Mouse (Mus musculus) left cerebral cortex, postnatal 10 days (tissue): ENCODE data around the gene Fars2. TPM values are rescaled to one million over a fixed set of nuclear protein-coding genes. Genes with fewer than 3 reads are reported as not detected.
"Not testable (repeated sequence)": the region's sequence is repeated elsewhere in the genome, so short reads cannot be mapped to it uniquely, and the experiment has no call there.

Experiments used
- DNase-seq, 2 experiments: peaks; one replicate each; pipeline ENCODE4 v3.0.0; 2021 to 2022; ENCODE audit warnings: low spot score in 2 of 2, mixed read lengths in 1 of 2; ENCODE audit errors: extremely low spot score in 1 of 2
- intact Hi-C: fragments of 180-260 bp; cut with DNase I; formaldehyde crosslinking; loops from one replicate; pipeline ENCODE4 v1.15.1; 2025
- total RNA-seq, 2 experiments: library from RNA; stranded (reverse); gene quantifications; 2 replicates each; pipeline ENCODE4 v1.2.3; 2021

Gene Fars2
- total RNA-seq, 2 experiments from 2014 or later, result 31.1 to 37.6 TPM

DNA sequence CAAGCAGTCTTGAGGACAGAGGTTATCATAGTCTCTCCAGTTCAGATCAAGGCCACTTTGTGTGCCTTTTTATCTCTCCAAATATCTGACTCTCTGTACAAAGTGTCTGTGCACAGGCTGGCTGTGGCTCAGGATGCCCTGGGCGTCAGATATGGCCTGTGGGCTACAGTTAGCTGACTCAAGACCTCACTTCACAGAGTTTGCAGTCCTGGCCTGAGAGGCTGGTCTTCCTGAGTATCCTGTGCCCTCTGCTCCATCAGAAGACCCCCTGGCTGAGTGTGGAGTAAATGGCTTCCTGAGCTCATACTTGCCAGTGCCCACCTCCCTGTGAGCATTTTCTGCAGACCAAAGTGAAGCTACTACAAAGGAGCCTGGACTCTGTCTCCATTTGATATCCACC is 296.1 kb downstream of the Fars2 start:
- intact Hi-C loops, result no loop called here
- DNase-seq, result no peak

DNA sequence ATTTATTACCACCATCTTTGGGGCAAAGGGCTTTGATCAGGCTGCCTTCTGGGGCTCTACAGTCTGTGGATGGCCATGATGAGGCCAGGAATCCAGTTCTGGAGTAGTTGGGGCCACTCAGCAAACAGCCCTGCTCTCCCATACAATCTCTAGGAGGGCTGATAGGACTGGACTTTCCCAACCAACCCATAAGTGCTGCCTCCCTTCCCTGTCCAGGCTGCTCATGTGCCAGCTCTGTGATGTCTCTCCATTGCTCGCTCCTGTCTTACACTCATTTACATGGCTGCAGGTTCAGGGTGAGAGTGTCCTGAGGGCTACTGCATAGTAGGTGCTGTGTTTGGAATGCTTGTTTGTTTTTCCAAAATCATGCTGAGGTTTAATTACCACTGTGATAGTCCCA is 298.0 kb downstream of the Fars2 start:
- DNase-seq, result no peak
- intact Hi-C loops, result no loop called here

DNA sequence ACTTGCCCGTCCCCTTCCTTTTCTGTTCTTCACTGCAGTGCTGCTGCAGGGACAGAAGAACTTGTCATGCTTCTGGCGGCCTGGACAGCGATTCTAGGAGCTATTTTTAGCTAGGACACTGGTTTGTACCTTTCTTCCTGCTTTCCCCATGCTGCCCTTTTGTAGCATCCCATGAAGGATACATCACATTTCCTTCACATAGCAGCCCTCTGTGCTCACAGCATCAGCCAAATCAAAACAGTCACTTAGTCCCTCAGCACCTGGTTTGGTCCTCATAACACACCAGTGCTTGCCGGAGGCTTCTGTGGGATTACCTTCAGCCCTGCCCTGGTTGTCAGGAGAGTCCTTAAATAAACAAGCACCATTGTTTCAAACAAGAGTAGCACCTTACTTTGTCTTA is 299.3 kb downstream of the Fars2 start:
- intact Hi-C loops, result no loop called here
- no peak for DNase-seq

DNA sequence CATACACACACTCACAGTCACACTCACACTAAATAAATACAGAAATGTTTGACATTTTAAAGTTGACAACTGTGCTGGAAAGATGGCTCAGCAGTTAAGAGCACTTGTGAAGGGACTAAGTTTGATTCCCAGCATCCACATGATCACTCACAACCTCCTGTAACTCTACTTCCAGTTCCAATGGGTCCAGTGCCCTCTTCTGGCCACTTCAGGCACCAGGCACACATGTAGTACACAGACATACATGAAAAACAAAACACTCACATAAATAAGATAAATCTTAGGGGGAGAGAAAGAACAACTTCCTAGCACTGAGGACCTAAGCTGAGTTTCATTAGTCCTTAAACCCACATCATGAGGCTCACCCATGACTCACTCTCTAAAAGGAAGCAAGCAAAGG is 302.1 kb downstream of the Fars2 start:
- no peak for DNase-seq
- intact Hi-C loops, result no loop called here

DNA sequence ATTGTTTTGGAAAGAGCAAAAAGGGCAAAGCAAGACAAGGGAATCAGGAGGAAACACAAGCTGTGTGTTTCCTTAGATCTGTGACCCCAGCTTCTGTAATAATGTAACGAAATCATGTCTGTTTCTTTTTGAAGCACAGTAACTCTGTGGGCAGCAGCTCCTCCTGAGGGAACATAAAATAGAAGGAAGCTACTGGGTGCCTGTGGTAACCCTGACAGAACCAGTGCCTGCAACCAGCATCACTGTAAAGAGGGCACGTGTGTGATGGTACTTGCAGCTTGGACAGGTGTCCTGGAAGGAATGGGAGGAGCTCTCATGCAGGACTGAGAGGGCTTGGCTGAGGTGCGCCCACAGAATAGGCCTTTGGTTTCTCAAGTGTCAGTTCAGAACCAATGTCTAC is 305.2 kb downstream of the Fars2 start:
- DNase-seq, result no peak
- intact Hi-C loops, result no loop called here

DNA sequence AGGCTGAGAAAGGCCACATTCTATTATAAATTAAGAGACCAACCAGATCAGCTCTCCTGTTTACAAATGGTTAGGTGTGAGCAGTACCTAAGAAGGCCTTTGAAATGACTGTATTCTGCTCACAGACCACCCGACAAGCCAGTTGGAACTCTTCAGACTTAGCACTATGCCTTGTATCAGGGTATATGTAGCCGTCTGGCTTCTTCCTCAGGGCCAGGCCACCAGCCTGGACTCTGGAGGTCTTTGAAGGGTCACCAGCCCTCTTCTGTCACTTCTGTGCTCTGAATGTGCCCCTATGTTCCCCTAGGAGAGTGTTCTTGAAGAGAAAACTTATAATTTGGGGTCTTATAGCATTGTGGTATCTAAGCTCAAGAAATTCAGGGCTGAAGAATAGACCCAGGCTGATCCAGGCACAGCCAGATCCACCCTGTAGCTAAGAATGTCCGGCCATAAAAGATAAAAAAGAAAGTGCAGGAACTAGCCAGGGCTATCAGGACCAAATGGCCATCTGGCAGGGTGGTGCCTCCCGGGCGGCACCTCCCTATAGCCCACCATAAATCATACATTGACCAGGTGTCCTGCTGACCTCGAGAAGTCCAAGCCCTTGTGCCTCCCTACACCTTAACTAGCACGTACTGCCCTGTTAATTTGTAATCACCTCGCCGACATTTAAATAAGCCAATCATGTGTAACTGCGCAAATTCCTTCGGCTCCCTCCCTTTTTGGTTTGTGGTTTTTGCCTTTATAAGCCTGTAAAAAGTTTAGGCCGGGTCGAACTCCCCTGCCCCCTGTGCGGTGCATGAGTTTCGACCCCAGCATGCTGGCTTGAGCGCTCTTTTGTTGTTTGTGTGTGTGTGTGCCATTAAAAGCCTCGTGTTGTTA is 308.9 kb downstream of the Fars2 start:
- DNase-seq, intact Hi-C loops: not testable (repeated sequence)

DNA sequence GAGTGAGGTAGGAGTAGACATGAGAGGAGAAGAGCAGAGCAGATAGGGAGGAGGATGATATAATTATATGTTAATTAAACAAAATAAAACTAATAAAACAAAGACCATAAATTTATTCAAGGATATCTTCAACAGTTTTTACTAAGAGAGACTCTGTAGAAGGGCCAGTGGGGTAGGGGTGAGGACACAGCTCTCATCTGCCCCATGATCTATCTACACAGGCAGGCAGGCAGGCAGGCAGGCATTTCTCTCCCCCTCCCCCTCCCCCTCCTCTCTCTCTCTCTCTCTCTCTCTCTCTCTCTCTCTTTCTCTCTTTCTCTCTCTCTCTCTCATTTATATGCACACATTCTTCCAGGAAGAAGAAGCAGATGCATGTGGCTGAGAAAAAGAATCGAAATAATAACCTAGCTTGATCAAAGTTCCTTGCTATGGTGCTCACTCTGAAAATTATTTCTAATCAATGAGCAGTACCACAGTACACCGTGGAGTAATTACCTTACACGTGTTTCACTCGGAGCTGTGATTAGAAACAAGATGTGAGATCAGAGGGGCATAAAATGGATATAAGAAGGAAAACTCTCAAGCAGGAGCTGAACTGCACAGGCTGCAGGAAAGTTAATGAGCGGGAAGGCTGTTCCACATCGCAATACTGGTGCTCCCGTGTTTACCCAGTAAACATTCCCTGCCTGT is 312.4 kb downstream of the Fars2 start:
- intact Hi-C loops, result no loop called here

DNA sequence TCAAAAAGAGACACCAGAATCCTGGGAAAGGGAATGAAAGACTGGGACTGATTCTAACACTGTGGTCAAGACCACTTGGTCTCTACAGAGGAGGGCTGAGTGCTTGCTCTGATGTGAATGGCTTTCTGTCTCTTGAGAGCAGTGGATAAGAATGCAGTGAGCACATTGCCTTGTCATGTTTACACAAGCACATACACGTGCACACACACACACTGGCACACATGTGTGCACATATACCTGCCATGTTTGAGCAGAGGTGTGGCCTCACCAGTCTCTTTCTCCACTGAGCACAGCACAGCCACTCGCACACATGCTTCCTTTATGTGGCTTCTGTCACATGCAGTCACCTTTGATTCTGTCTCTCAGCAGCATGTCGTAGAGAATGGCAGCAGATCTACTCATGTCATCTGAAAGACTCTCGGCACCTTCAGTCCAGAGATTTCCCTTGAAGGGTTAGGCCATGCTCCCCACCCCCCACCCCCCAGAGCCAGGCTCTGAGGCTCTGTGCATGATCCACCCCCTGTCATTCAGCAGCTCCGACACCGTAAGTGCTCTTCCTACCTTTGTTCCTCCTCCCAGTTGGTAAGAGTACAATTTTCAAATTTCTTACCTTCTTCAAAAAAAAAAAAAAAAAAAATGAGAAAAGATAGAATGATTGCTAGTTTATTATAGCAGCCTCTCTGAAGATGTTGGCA is 313.4 kb downstream of the Fars2 start:
- intact Hi-C loops, result no loop called here
- no peak for DNase-seq

More for the DNA sequence above, 312.4 kb downstream of the Fars2 start:
- no peak for DNase-seq

DNA sequence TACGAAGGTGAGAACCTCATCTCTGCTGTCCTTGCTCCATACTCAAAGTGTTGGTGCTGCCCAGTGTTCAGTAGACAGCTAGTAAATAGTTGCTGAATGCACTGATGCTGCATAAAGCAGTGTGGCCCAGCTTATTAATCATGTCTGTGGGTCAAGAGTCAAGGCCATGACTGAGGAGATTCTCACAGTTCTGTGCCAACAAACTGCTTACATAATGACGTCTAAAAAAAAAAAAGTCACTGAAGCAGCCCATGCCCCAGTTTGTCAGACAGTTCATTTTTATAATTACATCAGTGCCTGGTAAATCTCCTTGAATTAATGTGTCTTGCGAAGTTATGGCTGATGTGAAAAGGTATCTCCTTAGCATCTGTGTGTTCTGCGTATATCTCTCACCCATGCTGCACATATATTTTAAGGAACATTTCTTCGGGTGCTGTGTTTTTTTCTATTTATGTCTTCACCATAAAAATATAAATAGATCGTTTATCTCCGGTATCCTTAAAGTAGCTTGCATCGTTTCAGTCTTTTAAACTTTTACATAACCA is 314.8 kb downstream of the Fars2 start:
- intact Hi-C loops, result no loop called here
- no peak for DNase-seq

DNA sequence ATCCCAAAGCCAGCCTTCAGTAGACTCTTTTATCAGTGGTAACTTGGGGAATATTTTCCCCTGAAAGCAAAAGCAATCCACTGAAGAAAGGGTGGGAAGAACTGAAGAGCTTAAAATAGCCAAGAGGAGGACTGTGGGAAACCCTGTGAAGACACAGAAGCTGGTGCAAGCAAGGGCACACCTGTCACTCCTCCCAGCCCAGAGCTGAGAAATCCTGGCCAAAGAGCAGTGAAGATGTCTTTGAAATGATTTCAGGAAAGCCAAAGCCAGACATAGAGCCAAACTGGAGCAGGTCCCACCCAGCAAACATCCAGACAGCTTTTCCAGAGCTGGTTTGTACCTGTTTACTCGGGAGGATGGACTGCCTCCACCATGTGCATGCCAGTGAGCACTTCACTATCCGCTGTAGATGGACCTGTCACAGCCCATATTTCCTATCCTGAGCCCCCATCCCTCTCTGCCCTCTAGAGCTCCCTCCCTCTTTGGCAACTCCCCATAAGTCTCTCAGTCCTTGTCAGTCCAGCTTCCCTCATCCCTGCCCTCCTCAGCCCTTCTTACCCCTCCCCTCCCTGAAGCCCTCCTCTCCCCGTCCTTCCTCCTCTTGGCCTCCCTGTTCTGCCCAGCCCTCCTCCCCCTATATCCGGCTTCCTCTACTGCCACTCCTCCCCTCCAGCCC is 327.7 kb downstream of the Fars2 start:
- no peak for DNase-seq
- intact Hi-C loops, result no loop called here

DNA sequence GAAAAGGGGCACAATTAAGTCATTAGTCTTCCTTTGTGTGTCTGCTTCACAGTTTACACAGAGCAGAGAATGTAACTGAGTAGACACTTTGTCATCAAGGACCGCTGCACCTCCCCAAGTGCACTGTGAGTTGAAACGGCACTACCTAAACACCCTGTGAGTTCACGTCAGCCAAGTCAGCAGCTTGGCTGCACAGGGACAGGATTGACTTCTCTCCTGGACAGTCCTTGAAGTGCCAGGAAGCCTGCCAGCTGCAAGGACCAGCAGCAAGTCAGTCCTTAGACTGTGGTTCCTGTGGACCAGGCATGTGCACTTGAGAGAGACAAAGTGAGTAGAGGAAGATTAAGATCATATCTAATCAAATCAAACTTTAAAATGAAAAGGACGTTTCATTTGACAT is 330.7 kb downstream of the Fars2 start:
- intact Hi-C loops, result no loop called here
- no peak for DNase-seq

DNA sequence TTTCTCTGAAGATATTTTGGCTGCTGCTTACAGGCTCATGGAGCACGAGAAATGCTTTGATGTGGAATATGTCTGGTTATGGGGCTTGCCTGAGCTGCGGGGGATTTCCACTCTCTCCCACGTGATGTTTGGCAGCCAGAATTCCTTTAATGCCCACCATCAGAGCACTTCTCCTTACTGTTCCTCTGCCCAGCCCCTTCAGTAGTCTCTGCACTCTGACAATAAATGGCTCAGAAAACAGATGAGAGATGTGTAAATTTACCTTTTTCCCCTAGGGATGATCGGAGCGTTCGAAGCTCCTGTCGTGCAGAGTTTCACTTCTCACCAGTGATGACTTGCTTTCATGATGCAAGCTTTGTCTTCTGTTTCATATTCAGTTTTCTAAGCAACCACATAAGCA is 331.4 kb downstream of the Fars2 start:
- DNase-seq, result no peak
- intact Hi-C loops, result no loop called here

DNA sequence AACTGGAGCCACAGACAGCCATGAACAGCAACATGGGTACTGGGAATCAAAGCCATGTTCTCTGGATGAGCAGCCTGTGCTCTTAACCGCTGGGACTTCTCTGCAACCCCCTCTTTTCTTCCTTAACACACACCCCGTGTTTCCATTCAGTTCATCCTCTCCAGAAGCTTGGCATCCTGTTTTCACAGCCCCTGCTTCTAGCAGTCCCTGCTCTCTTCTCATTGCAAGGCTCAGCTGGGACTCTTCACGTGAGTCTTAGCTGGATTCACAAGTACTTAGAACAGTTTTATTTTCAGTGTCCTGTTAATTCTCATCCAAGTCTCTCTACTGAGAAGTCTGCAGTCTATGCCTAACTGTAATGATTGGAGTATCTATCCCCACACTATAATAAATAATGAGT is 334.2 kb downstream of the Fars2 start:
- intact Hi-C loops, result no loop called here
- no peak for DNase-seq

DNA sequence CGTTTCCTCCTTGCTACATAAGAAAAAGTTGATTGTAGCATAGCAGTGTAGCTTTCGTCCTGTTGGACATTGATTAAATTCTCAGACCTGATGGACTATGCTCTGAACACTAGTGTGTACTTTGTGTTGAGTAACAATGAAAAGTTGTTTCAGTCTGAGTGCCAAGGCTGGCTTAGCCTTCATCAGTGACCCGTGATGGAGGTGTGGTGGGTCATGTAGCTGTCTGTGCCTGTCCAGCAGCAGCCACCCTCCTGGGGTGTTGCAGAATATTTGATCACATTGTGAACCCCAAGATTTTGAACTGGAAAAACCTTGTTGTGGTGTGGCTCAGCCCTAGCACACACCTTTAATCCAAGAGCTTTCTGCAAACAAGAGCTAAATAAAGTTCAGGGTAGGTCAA is 343.3 kb downstream of the Fars2 start:
- intact Hi-C loops, result no loop called here
- DNase-seq, result no peak

DNA sequence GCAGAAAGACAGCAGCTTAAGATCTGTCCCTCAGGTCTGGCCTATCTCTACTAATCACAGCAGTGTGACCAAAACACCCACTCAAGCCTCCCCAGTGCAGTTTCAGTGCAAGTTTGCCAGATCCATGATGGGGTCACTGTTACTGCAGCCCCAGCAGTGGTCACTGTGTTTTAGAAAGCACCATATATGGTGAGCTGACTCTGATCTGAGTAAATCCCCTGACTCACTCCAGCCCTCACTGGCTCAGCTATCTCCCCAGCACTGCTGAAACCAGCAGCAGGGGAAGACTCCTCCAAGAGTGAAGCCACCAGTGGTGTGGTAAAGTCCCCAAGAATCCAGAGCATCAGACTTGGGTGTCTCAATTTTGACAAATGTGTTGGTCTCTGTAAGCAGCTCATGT is 346.5 kb downstream of the Fars2 start:
- no peak for DNase-seq
- intact Hi-C loops, result no loop called here

DNA sequence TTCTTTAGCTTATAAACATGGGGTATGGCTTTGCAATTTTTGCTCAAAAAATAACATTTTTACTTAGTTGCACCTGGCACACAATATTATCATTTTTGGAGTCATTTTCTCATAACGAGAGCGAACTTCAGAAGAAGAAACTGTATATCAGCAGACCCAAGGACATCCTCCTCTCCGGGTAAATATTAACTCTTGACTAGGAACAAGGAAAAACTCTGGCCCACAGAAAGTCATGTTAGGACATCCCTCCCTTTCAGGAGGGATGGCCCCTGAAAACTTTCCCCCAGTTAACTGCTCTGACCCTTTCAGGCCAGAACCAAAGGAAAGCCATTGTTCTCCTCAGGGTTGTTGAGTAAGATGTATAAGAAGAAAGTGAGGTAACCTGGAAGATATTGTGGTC is 348.9 kb downstream of the Fars2 start:
- DNase-seq, result not testable (repeated sequence)

DNA sequence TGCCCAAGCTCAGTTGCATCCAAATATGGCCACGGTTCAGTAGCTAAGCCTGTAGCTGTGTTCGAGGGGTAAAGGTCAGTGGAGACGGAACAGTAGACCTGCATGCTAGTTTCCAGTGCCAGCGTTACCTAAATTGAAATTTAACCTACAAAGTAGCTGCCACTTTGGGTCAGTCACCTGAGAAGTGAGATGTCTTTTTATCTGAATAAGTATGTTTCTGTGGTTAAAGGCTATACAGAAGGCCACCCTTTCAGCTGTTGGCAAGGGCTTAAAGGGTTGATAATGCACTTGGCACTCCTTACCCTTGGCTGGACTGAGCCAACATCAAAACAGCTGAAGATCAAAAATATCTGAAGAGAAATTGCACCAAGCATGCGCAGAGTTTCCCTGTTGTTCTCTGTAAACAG is 349.3 kb downstream of the Fars2 start:
- no peak for DNase-seq
- intact Hi-C loops, result no loop called here

More for the DNA sequence above, 348.9 kb downstream of the Fars2 start:
- intact Hi-C loops, result not testable (repeated sequence)

DNA sequence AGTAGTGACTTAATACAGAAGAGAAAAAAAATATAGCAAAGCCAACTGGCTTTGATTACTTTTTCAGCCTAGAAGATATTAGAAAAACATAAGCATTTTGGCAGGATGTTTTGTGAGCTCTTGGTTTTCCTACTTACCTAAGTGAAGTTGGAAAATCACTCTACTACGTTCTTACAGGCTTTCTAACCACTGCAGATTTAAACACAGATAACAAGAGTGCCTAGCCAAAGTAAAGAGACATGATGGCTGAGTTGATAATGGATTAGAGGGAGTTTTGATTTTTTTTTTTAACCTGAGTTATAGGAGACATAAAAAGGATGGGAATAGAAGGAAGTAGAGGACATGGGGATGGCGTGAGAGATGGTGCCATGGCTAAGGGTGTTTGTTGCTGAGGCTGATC is 350.6 kb downstream of the Fars2 start:
- intact Hi-C loops, result no loop called here
- DNase-seq, result no peak

DNA sequence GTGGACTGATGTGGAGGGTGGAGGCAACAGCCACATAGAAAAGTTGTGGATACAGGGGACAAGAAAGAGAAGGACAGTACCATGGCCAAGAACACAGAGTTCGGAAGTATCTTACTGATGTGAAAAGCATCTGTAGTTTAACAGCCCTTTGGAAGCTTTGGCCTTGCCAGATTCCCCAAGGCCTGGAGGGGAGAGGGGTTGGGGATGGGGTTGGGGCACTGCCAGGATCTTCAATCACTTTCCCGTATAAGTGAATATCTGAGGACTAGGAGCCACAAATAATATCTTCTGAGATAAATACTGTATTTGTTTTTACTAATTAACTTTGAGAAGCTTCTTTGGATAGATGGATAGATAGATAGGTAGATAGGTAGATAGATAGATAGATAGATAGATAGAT is 351.8 kb downstream of the Fars2 start:
- DNase-seq, result no peak

More for the DNA sequence above, 351.8 kb downstream of the Fars2 start:
- intact Hi-C loops, result no loop called here
